Mouse (Mus musculus): ENCODE results near the gene Prkag2. TPM values are rescaled to one million over a fixed set of nuclear protein-coding genes. Genes with fewer than 3 reads are reported as not detected.

Prkag2 gene
- polyA plus RNA-seq, 1 experiment = 6.2 TPM

DNA sequence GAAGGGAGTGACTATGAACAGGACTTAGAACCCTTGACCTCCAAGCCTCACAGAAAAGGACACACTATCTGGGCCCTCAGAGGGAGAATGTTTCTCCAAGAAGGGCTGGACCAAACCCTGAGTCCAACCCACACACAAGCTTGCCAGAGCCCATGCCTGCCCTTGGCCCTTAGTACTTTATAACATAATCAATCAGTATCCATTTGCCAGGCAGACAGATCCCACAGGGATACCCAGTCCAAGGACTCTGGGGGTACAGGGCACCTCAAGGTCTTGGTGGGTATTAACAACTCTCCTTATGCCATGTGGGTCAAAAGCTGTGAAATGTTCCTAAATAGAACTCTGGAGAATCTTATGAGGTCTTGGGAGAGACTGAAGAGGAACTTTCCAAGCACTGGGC lies 5.3 kb upstream of the Prkag2 start:
- no peak for TF ChIP-seq CTCF (IDR thresholded peaks at IDR 0.05; ENCODE audit: control insufficient read depth, insufficient read depth, insufficient read length)
- TF ChIP-seq MYOD1 (IDR thresholded peaks at IDR 0.05; ENCODE audit: control insufficient read depth, insufficient read length, low read depth) = no peak
- no peak for TF ChIP-seq MAX (IDR thresholded peaks at IDR 0.05)
- no peak for TF ChIP-seq USF1 (IDR thresholded peaks at IDR 0.05; ENCODE audit: low read depth)
- TF ChIP-seq CEBPB (IDR thresholded peaks at IDR 0.05; ENCODE audit: low read depth) = no peak
- no peak for TF ChIP-seq MYOG (IDR thresholded peaks at IDR 0.05; ENCODE audit: control insufficient read depth, extremely low read depth, insufficient read length)
- no peak for TF ChIP-seq FOSL1 (IDR thresholded peaks at IDR 0.05; ENCODE audit: insufficient read depth, low read length, poor library complexity, severe bottlenecking)
- Histone ChIP-seq H3K4me3 (ENCODE audit: insufficient read depth, poor library complexity, severe bottlenecking) (no peak overlapping the region), H3K79me2 (ENCODE audit: control insufficient read depth, insufficient read depth) (no peaks in the 10 kb centered on the region)

DNA sequence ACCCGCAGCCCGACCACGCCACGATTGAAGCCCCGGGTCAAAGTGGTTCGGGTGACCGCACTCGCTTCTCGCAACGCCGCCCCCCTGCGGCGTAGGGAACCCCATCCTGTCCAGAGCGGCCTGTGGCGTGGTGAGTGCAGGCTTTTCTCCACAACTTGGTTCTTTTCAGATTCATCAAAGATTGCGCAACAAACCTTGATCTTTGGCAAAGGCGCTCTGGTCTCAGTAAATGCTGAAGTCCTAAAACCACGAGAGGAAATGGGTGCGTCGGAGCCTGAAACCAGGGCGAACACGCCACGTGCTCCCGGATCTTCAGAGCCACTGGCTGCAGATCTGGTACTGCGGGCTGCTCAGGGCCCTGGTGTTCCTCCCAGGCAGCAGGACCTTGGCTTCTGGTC lies 683 bp upstream of the Prkag2 start:
- TF ChIP-seq CEBPB (IDR thresholded peaks at IDR 0.05; ENCODE audit: low read depth) (peak; percentile 98), USF1 (IDR thresholded peaks at IDR 0.05; ENCODE audit: low read depth) (peak; percentile 59), MYOD1 (IDR thresholded peaks at IDR 0.05; ENCODE audit: control insufficient read depth, insufficient read length, low read depth) (no peak), MAX (IDR thresholded peaks at IDR 0.05) (no peak), FOSL1 (IDR thresholded peaks at IDR 0.05; ENCODE audit: insufficient read depth, low read length, poor library complexity, severe bottlenecking) (no peak)
- peaks cover 8% of the 10 kb centered on the region for H3K27me3 ChIP-seq (ENCODE audit: control insufficient read depth, insufficient read depth, insufficient read length)
- no peaks in the 10 kb centered on the region for H3K79me2 ChIP-seq (ENCODE audit: control insufficient read depth, insufficient read depth)
- peak overlapping the region; percentile 14 for H3K4me3 ChIP-seq (ENCODE audit: insufficient read depth, poor library complexity, severe bottlenecking)
- peak overlapping the region; percentile 19 for H3ac ChIP-seq (ENCODE audit: control insufficient read depth, insufficient read length, low read depth)
- H3K79me3 ChIP-seq (ENCODE audit: low read depth) = no peaks in the 10 kb centered on the region
- H3K36me3 ChIP-seq (ENCODE audit: control insufficient read depth, insufficient read depth) = no peaks in the 10 kb centered on the region

More for the DNA sequence above, 5.3 kb upstream of the Prkag2 start:
- no peak overlapping the region for H3ac ChIP-seq (ENCODE audit: control insufficient read depth, insufficient read length, low read depth)
- H3K79me3 ChIP-seq (ENCODE audit: low read depth) = no peaks in the 10 kb centered on the region
- H3K27me3 ChIP-seq (ENCODE audit: control insufficient read depth, insufficient read depth, insufficient read length) = peaks cover 14% of the 10 kb centered on the region
- no peaks in the 10 kb centered on the region for H3K36me3 ChIP-seq (ENCODE audit: control insufficient read depth, insufficient read depth)

DNA sequence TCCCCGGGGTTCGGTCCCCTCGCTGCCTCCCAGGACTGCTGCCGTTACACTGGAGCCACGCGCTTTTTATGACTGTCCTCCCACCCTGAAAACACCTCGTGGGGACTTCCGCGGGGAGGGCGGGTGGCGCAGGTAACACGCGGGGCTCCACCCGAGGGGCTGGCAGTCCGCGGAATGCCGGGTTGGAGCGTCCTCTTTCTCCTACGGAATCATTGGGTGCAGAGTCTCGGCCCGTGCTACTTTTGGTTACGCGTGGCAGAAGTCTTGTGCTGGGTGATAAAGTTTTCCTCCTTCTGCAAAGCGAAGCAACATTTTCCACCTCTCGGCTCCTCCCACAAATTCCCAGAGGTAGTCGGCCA lies 306 bp downstream of the Prkag2 start:
- H3K36me3 ChIP-seq (ENCODE audit: control insufficient read depth, insufficient read depth) = no peaks in the 10 kb centered on the region
- H3K79me3 ChIP-seq (ENCODE audit: low read depth) = no peaks in the 10 kb centered on the region
- peaks cover 8% of the 10 kb centered on the region for H3K27me3 ChIP-seq (ENCODE audit: control insufficient read depth, insufficient read depth, insufficient read length)
- H3K4me3 ChIP-seq (ENCODE audit: insufficient read depth, poor library complexity, severe bottlenecking) = no peak overlapping the region
- TF ChIP-seq CEBPB (IDR thresholded peaks at IDR 0.05; ENCODE audit: low read depth) (no peak), MYOG (IDR thresholded peaks at IDR 0.05; ENCODE audit: control insufficient read depth, extremely low read depth, insufficient read length) (no peak), CTCF (IDR thresholded peaks at IDR 0.05; ENCODE audit: control insufficient read depth, insufficient read depth, insufficient read length) (no peak), FOSL1 (IDR thresholded peaks at IDR 0.05; ENCODE audit: insufficient read depth, low read length, poor library complexity, severe bottlenecking) (no peak), MYOD1 (IDR thresholded peaks at IDR 0.05; ENCODE audit: control insufficient read depth, insufficient read length, low read depth) (no peak), USF1 (IDR thresholded peaks at IDR 0.05; ENCODE audit: low read depth) (no peak), MAX (IDR thresholded peaks at IDR 0.05) (no peak)
- H3K79me2 ChIP-seq (ENCODE audit: control insufficient read depth, insufficient read depth) = no peaks in the 10 kb centered on the region
- no peak overlapping the region for H3ac ChIP-seq (ENCODE audit: control insufficient read depth, insufficient read length, low read depth)

DNA sequence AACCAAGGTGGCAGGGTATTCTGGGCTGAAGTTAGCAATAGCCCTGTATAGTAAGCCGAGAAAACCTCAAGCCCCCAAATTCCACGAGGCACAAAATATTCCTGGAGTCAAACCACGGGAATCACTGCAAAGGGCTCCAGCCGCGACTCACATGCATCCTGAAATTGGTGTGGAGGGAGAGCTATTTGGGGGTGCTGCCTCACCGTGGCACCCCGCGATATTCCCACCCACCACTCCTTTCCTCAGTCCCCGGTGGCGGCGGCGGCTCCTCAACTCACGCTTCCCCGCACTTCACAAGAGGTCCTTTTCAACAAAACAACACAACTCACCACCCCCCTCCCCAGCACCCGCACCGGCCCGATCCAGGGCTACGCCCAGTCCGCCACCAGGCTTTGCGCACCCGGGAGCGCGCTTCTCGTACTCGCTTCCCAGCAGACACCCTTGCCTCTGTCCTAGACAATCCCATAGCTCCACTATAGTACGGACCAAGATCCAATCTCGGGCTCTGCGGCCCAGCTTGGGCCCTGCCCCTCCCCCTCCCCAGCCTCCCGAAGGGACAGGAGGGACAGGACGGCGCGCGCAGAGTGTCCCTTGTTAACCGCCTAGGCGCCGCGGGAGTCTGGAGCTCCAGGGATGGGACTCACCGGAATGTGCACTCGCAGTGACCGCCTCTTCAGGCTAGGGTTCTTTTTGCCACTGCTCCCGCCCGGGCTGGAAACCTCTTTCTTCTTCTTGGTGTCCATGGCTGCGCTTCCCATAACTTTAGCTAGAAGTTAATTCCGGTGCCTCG lies 880 bp downstream of the Prkag2 start:
- Histone ChIP-seq H3K79me2 (ENCODE audit: control insufficient read depth, insufficient read depth) (no peaks in the 10 kb centered on the region), H3ac (ENCODE audit: control insufficient read depth, insufficient read length, low read depth) (no peak overlapping the region), H3K4me3 (ENCODE audit: insufficient read depth, poor library complexity, severe bottlenecking) (no peak overlapping the region), H3K79me3 (ENCODE audit: low read depth) (no peaks in the 10 kb centered on the region), H3K27me3 (ENCODE audit: control insufficient read depth, insufficient read depth, insufficient read length) (peaks cover 8% of the 10 kb centered on the region), H3K36me3 (ENCODE audit: control insufficient read depth, insufficient read depth) (no peaks in the 10 kb centered on the region)
- TF ChIP-seq USF1 (IDR thresholded peaks at IDR 0.05; ENCODE audit: low read depth) = no peak
- no peak for TF ChIP-seq MYOG (IDR thresholded peaks at IDR 0.05; ENCODE audit: control insufficient read depth, extremely low read depth, insufficient read length)
- no peak for TF ChIP-seq CTCF (IDR thresholded peaks at IDR 0.05; ENCODE audit: control insufficient read depth, insufficient read depth, insufficient read length)
- TF ChIP-seq FOSL1 (IDR thresholded peaks at IDR 0.05; ENCODE audit: insufficient read depth, low read length, poor library complexity, severe bottlenecking) = no peak
- no peak for TF ChIP-seq MYOD1 (IDR thresholded peaks at IDR 0.05; ENCODE audit: control insufficient read depth, insufficient read length, low read depth)
- TF ChIP-seq MAX (IDR thresholded peaks at IDR 0.05) = no peak

DNA sequence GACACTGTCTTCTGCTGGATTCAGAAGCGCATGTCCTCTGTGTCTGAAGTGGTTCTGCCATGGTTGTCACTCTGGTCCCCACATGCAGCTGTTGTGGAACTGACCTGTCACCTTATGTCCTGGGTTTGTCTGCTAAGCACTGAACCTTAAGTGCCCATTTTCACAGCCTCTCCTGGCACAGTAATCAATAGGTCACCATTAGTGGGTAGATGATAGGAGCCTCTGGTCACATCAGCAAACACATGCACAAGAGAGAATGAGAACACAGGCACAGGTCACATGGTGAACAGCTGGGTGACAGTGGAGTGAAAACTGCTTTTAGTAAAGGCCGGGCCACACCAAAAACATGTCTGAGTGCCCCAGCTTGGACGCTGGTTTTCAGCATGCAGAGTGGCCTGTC lies 2.6 kb downstream of the Prkag2 start:
- peaks cover 8% of the 10 kb centered on the region for H3K27me3 ChIP-seq (ENCODE audit: control insufficient read depth, insufficient read depth, insufficient read length)

More for the DNA sequence above, 2.6 kb downstream of the Prkag2 start:
- TF ChIP-seq MAX (IDR thresholded peaks at IDR 0.05) (no peak), MYOG (IDR thresholded peaks at IDR 0.05; ENCODE audit: control insufficient read depth, extremely low read depth, insufficient read length) (no peak), USF1 (IDR thresholded peaks at IDR 0.05; ENCODE audit: low read depth) (no peak), CTCF (IDR thresholded peaks at IDR 0.05; ENCODE audit: control insufficient read depth, insufficient read depth, insufficient read length) (no peak), FOSL1 (IDR thresholded peaks at IDR 0.05; ENCODE audit: insufficient read depth, low read length, poor library complexity, severe bottlenecking) (no peak), MYOD1 (IDR thresholded peaks at IDR 0.05; ENCODE audit: control insufficient read depth, insufficient read length, low read depth) (no peak), CEBPB (IDR thresholded peaks at IDR 0.05; ENCODE audit: low read depth) (no peak)
- no peaks in the 10 kb centered on the region for H3K79me3 ChIP-seq (ENCODE audit: low read depth)
- H3K36me3 ChIP-seq (ENCODE audit: control insufficient read depth, insufficient read depth) = no peaks in the 10 kb centered on the region
- H3ac ChIP-seq (ENCODE audit: control insufficient read depth, insufficient read length, low read depth) = no peak overlapping the region
- H3K79me2 ChIP-seq (ENCODE audit: control insufficient read depth, insufficient read depth) = no peaks in the 10 kb centered on the region
- H3K4me3 ChIP-seq (ENCODE audit: insufficient read depth, poor library complexity, severe bottlenecking) = no peak overlapping the region
